Mouse (Mus musculus) thymus, adult 2 months (tissue): ENCODE data around the gene Gon4l. TPM values are rescaled to one million over a fixed set of nuclear protein-coding genes. Genes with fewer than 3 reads are reported as not detected.

Experiments used
- DNase-seq: peaks from one replicate; pipeline ENCODE4 v3.0.0; 2021
- H3K27ac ChIP-seq: fragments of 200-500 bp; 2 replicates; pipeline ENCODE4 v1.5.1; 2012; ENCODE audit warnings: low read length, control low read depth; ENCODE audit not compliant: control insufficient read depth, insufficient read depth
- H3K27me3 ChIP-seq: fragments of 200-500 bp; 2 replicates; pipeline ENCODE4 v1.6.1; 2012; ENCODE audit warnings: mild to moderate bottlenecking, low read length, moderate library complexity, mixed read lengths; ENCODE audit not compliant: control insufficient read depth, insufficient read depth
- H3K36me3 ChIP-seq: fragments of 200-500 bp; 2 replicates; pipeline ENCODE4 v1.6.1; 2012; ENCODE audit warnings: mild to moderate bottlenecking, low read length, moderate library complexity; ENCODE audit not compliant: control insufficient read depth, insufficient read depth
- H3K4me1 ChIP-seq: fragments of 200-500 bp; replicated peaks from 2 replicates; pipeline ENCODE4 v1.6.1; 2012; ENCODE audit warnings: low read length; ENCODE audit not compliant: control insufficient read depth, insufficient read depth
- H3K4me3 ChIP-seq: fragments of 200-500 bp; 2 replicates; pipeline ENCODE4 v1.5.1; 2012; ENCODE audit warnings: mild to moderate bottlenecking, low read length, control low read depth, moderate library complexity; ENCODE audit not compliant: control insufficient read depth, insufficient read depth
- CTCF ChIP-seq: fragments of 200-500 bp; IDR thresholded peaks from 2 replicates; pipeline ENCODE4 v1.5.1; 2012; ENCODE audit warnings: mild to moderate bottlenecking, control low read depth, low read length, moderate library complexity, borderline replicate concordance; ENCODE audit not compliant: control insufficient read depth, poor library complexity, insufficient read depth; ENCODE audit errors: extremely low read depth
- POLR2A ChIP-seq: fragments of 200-500 bp; IDR thresholded peaks from 2 replicates; pipeline ENCODE4 v1.6.1; 2012; ENCODE audit warnings: mild to moderate bottlenecking, low read length, control low read depth, moderate library complexity; ENCODE audit not compliant: control insufficient read depth, poor library complexity, insufficient read depth; ENCODE audit errors: extremely low read depth
- WGBS: fragments of 180-500 bp; shearing (Covaris S2); methylation state at CpG from one replicate; pipeline ENCODE4 v1.1.7; 2018; 5-methylcytosine and 5-hydroxymethylcytosine counted together
- polyA plus RNA-seq: library from polyadenylated mRNA; depleted of rRNA; stranded (reverse); fragments of >200 nt; gene quantifications from 2 replicates; pipeline ENCODE4 v1.2.3, GENCODE M21; 2012

Gon4l gene
- polyA plus RNA-seq, 1 experiment, result 25.1 TPM

GRCm38 (mm10) chr3:88904803-88905202 is 69.8 kb downstream of the Gon4l start:
- H3K4me3 ChIP-seq, result no peak overlapping the region
- H3K27ac ChIP-seq, result no peak overlapping the region
- H3K27me3 ChIP-seq, result no peaks in the 10 kb centered on the region
- TF ChIP-seq CTCF (no peak), POLR2A (no peak)
- H3K4me1 ChIP-seq, result no peaks in the 10 kb centered on the region
- DNase-seq, result no peak
- 99% methylated on average over 3 of the region's 3 CpGs for WGBS
- peaks cover 53% of the 10 kb centered on the region for H3K36me3 ChIP-seq

GRCm38 (mm10) chr3:88905209-88905608 is 70.2 kb downstream of the Gon4l start:
- DNase-seq, result no peak
- 92% methylated on average over 6 of the region's 6 CpGs for whole genome bisulfite sequencing
- no peak overlapping the region for H3K4me3 ChIP-seq
- H3K27ac ChIP-seq, result no peak overlapping the region
- peaks cover 54% of the 10 kb centered on the region for H3K36me3 ChIP-seq
- TF ChIP-seq CTCF, result no peak
- H3K4me1 ChIP-seq, result no peaks in the 10 kb centered on the region
- H3K27me3 ChIP-seq, result no peaks in the 10 kb centered on the region

- Histone ChIP-seq H3K36me3 (peaks cover 57% of the 10 kb centered on the region), H3K4me3 (no peak overlapping the region), H3K27me3 (no peaks in the 10 kb centered on the region), H3K27ac (no peak overlapping the region), H3K4me1 (no peaks in the 10 kb centered on the region)
- WGBS, result 95% methylated on average over 2 of the region's 2 CpGs
- TF ChIP-seq CTCF (no peak), POLR2A (no peak)
- no peak for DNase-seq
Observed at GRCm38 (mm10) chr3:88905741-88906140, 70.7 kb downstream of the Gon4l start.

- H3K27ac ChIP-seq, result no peak overlapping the region
- no peaks in the 10 kb centered on the region for H3K4me1 ChIP-seq
- peaks cover 53% of the 10 kb centered on the region for H3K36me3 ChIP-seq
- no peak for TF ChIP-seq CTCF
- no peak for TF ChIP-seq POLR2A
- H3K4me3 ChIP-seq, result no peak overlapping the region
- no peaks in the 10 kb centered on the region for H3K27me3 ChIP-seq
- no peak for DNase-seq
- 98% methylated on average over 6 of the region's 6 CpGs for WGBS
Observed at GRCm38 (mm10) chr3:88906393-88907159, 71.5 kb downstream of the Gon4l start.

- Histone ChIP-seq H3K27me3 (no peaks in the 10 kb centered on the region), H3K27ac (no peak overlapping the region), H3K4me3 (no peak overlapping the region), H3K4me1 (peaks cover 12% of the 10 kb centered on the region; the same call in 1 of the 2 replicates), H3K36me3 (peaks cover 22% of the 10 kb centered on the region)
- 97% methylated on average over 7 of the region's 7 CpGs for WGBS
- TF ChIP-seq CTCF (no peak), POLR2A (no peak)
- DNase-seq, result no peak
Observed at GRCm38 (mm10) chr3:88912585-88912984, 77.6 kb downstream of the Gon4l start.

GRCm38 (mm10) chr3:88913511-88914383 is 78.7 kb downstream of the Gon4l start, which contains the start of gene Msto1:
Gene Msto1, minus strand, starts transcription at chr3:88913999.
- H3K4me3 ChIP-seq, result peak within 1 kb of the TSS; percentile 71
- DNase-seq, result peak; percentile 94
- H3K27me3 ChIP-seq, result no peaks in the 10 kb centered on the region
- peaks cover 12% of the 10 kb centered on the region for H3K36me3 ChIP-seq
- under 1% methylated on average over 62 of the region's 62 CpGs for WGBS
- peak within 1 kb of the TSS; percentile 67 for H3K27ac ChIP-seq
- TF ChIP-seq POLR2A (peak; percentile 91), CTCF (peak; percentile 56; the same call in 1 of the 2 replicates)
- H3K4me1 ChIP-seq, result peaks cover 12% of the 10 kb centered on the region; the same call in 1 of the 2 replicates
